Comparison of ENCODE assay signal across 20 mouse cellular contexts in genomic region chr15:81129970-81130369, GRCm38 (mm10).
A peak's percentile ranks its signal among the peaks of the same experiment; 100 is the strongest.
DNase-seq lines count a peak whose midpoint lies in the region; ATAC-seq lines count a peak whose summit lies in the region.
"Had no signal": no experiment of that assay in that cellular context is flagged by ENCODE, and none has a peak within 500 bp of the region (broad histone marks: within the 10 kb centered on the region; RNA-seq: fewer than 3 reads in every experiment).

No protein-coding gene starts in this region.

- H3K27me3 ChIP-seq in heart, embryonic 11.5 days (ENCODE audit: control insufficient read depth, insufficient read depth, low read length), result no peaks in the 10 kb centered on the region
- H3K27me3 ChIP-seq: forebrain, embryonic 12.5 days; liver, embryonic 12.5 days; midbrain, embryonic 15.5 days had no signal

- H3K4me1 ChIP-seq in heart, embryonic 11.5 days (ENCODE audit: control insufficient read depth, insufficient read depth, low read length), result no peaks in the 10 kb centered on the region

- no peak overlapping the region for H3K4me3 ChIP-seq in heart, embryonic 11.5 days (ENCODE audit: low read depth, low read length)
- H3K4me3 ChIP-seq: forebrain, embryonic 12.5 days; liver, embryonic 12.5 days; midbrain, embryonic 15.5 days; myocyte had no signal

- no peak overlapping the region for H3K9ac ChIP-seq in heart, embryonic 11.5 days (ENCODE audit: low read depth, low read length)
- H3K9ac ChIP-seq: forebrain, embryonic 12.5 days; liver, embryonic 12.5 days; midbrain, embryonic 15.5 days had no signal

- no peak overlapping the region for H3K27ac ChIP-seq in heart, embryonic 11.5 days (ENCODE audit: low read depth, low read length)
- H3K27ac ChIP-seq: liver, embryonic 12.5 days; midbrain, embryonic 15.5 days; stomach, postnatal 0 days had no signal

- H3K9me3 ChIP-seq in heart, embryonic 11.5 days (replicated peaks; ENCODE audit: control insufficient read depth, low read length), result no peaks in the 10 kb centered on the region
- H3K9me3 ChIP-seq: forebrain, embryonic 12.5 days; liver, embryonic 12.5 days; midbrain, embryonic 15.5 days had no signal

- no peaks in the 10 kb centered on the region for H3K36me3 ChIP-seq in heart, embryonic 11.5 days (ENCODE audit: control insufficient read depth, insufficient read depth, low read length)
- H3K36me3 ChIP-seq: forebrain, embryonic 12.5 days; liver, embryonic 12.5 days; midbrain, embryonic 15.5 days had no signal

- no peak for ATAC-seq in heart, embryonic 11.5 days (replicated peaks; ENCODE audit: insufficient number of reproducible peaks, low FRiP score, low TSS enrichment)
- ATAC-seq: activated CD4-positive, CD25-positive, alpha-beta regulatory T cell, adult 4 months; liver, embryonic 12.5 days; midbrain, embryonic 15.5 days had no signal

- 84% methylated on average over 8 of the region's 8 CpGs for WGBS in heart, embryonic 11.5 days (ENCODE audit: insufficient replicate concordance)

- DNase-seq in heart, adult 11 months, result peak; percentile 75
- peak; percentile 31 for DNase-seq in 3134 (ENCODE audit: extremely low read depth, insufficient read length, low spot score)
- peak; percentile 45 for DNase-seq in Muller cell, postnatal 12 days (ENCODE audit: inconsistent ontology term)
- DNase-seq in layer of hippocampus, adult 9-11 months, result peak; percentile 62
- DNase-seq in ovary, postnatal 14 days (ENCODE audit: low spot score), result no peak
- DNase-seq in urinary bladder, postnatal 36 days (ENCODE audit: low spot score in 2 of 2), result no peak
- DNase-seq: adrenal gland, postnatal 10 days; gastrocnemius, postnatal 14 days; kidney, adult 18-20 months; kidney, postnatal 10 days; lung, adult 2 months; lung, postnatal 36 days; right cerebral cortex, postnatal 4 days had no signal

- H3K4me2 ChIP-seq in heart, embryonic 11.5 days, result no peak overlapping the region
- H3K4me2 ChIP-seq: forebrain, embryonic 12.5 days; liver, embryonic 12.5 days; midbrain, embryonic 15.5 days had no signal

Comparison
In these comparisons a context has a peak if more than half of its experiments do, and no peak if none do; other contexts are left out.
1. DNase-seq: peak in heart, adult 11 months (single experiment), 3134 (single experiment), Muller cell, postnatal 12 days (single experiment) and layer of hippocampus, adult 9-11 months (single experiment); none in ovary, postnatal 14 days (single experiment) and urinary bladder, postnatal 36 days (0 of 2).